Mouse (Mus musculus) hindbrain, embryonic 16.5 days (tissue): Measurements from ENCODE around the gene Btbd35f26. TPM values are rescaled to one million over a fixed set of nuclear protein-coding genes. Genes with fewer than 3 reads are reported as not detected.
"Not testable (repeated sequence)": the region's sequence is repeated elsewhere in the genome, so short reads cannot be mapped to it uniquely, and the experiment has no call there.

Experiments
- ATAC-seq: fragments of 200-750 bp; cut with Nextera tagmentation; 2 replicates; pipeline ENCODE4 v1.8.0; 2017; ENCODE audit warnings: moderate TSS enrichment, moderate library complexity
- H3K27ac ChIP-seq: fragments of 300-500 bp; sonication (generic); 2 replicates; pipeline ENCODE4 v1.5.1; 2014; ENCODE audit warnings: low read depth, mild to moderate bottlenecking, control low read depth, low read length, moderate library complexity
- H3K27me3 ChIP-seq: fragments of 300-500 bp; sonication (generic); replicated peaks from 2 replicates; pipeline ENCODE4 v1.6.1; 2014; ENCODE audit warnings: low read length; ENCODE audit not compliant: control insufficient read depth, insufficient read depth
- H3K36me3 ChIP-seq: fragments of 300-500 bp; sonication (generic); 2 replicates; pipeline ENCODE4 v1.6.1; 2014; ENCODE audit warnings: mild to moderate bottlenecking, low read length, moderate library complexity, mixed read lengths; ENCODE audit not compliant: control insufficient read depth, insufficient read depth
- H3K4me1 ChIP-seq: fragments of 300-500 bp; sonication (generic); 2 replicates; pipeline ENCODE4 v1.6.1; 2014; ENCODE audit warnings: low read depth, low read length; ENCODE audit not compliant: control insufficient read depth, insufficient read depth
- H3K4me2 ChIP-seq: fragments of 300-500 bp; sonication (generic); 2 replicates; pipeline ENCODE4 v1.6.1; 2014; ENCODE audit warnings: mild to moderate bottlenecking, low read length, control low read depth, moderate library complexity
- H3K4me3 ChIP-seq: fragments of 300-500 bp; sonication (generic); 2 replicates; pipeline ENCODE4 v1.5.1; 2014; ENCODE audit warnings: mild to moderate bottlenecking, low read length, control low read depth, moderate library complexity
- H3K9ac ChIP-seq: fragments of 300-500 bp; sonication (generic); 2 replicates; pipeline ENCODE4 v1.6.1; 2014; ENCODE audit warnings: low read depth, mild to moderate bottlenecking, control low read depth, low read length, moderate library complexity
- H3K9me3 ChIP-seq: fragments of 300-500 bp; sonication (generic); 2 replicates; pipeline ENCODE4 v1.6.1; 2014; ENCODE audit warnings: mild to moderate bottlenecking, low read length, moderate library complexity; ENCODE audit not compliant: control insufficient read depth
- WGBS: fragments of 180-500 bp; shearing (Covaris S2); extraction: QIAGEN DNeasy Blood & Tissue Kit; methylation state at CpG from one replicate; pipeline ENCODE4 v1.1.7; 2014; 5-methylcytosine and 5-hydroxymethylcytosine counted together
- polyA plus RNA-seq: library from polyadenylated mRNA; unstranded; fragments of >200 nt; fragmentation: Nextera tagmentation; extraction: Ambion mirVana; gene quantifications from 2 replicates; pipeline ENCODE4 v1.2.1, GENCODE M21; 2015

The Btbd35f26 gene
- polyA plus RNA-seq = not detected in 2 replicates

DNA sequence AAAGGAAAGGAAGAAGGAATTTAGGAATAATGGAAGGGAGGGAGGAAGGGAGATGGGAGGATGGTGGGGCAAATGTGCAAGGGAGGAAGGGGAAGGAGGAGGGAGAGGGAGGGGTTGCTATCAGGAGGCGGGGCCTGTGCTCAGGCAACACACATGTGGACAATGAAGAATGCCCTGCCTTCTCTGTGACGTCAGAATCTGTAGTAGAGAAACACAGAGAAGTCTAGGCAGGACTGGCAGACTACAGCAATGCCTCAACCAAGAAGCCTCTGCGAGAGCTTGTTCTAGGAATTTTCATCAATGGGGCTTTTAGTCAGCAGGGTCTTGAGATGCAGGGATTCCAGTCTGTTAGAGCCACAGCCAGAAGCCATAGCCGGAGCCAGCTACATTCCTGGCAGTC is at the start of gene Btbd35f26:
TSS of gene Btbd35f26 (plus strand) at position 301 of the 400 bp plus-strand sequence.
- H3K27me3 ChIP-seq, H3K27ac ChIP-seq, H3K4me1 ChIP-seq, H3K36me3 ChIP-seq, H3K4me3 ChIP-seq, H3K9ac ChIP-seq, ATAC-seq, H3K4me2 ChIP-seq, H3K9me3 ChIP-seq: not testable (repeated sequence)
- no CpG with 5 or more reads among the region's 4 CpGs for WGBS

- 91% methylated on average over 2 of the region's 4 CpGs for WGBS
- not testable (repeated sequence) for H3K9ac ChIP-seq, H3K4me3 ChIP-seq, ATAC-seq, H3K4me1 ChIP-seq, H3K27me3 ChIP-seq, H3K36me3 ChIP-seq, H3K9me3 ChIP-seq, H3K4me2 ChIP-seq, H3K27ac ChIP-seq
These were observed 5.7 kb downstream of the Btbd35f26 start for GRCm38 (mm10) chrX:31341924-31342323.

DNA sequence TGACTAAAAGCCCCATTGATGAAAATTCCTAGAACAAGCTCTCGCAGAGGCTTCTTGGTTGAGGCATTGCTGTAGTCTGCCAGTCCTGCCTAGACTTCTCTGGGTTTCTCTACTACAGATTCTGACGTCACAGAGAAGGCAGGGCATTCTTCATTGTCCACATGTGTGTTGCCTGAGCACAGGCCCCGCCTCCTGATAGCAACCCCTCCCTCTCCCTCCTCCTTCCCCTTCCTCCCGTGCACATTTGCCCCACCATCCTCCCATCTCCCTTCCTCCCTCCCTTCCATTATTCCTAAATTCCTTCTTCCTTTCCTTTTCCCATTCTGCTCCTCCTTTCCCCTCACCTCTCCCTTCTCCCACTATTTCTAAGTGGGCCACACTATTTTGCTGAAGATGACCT is 47.6 kb downstream of the Btbd35f26 start, which contains the start of gene Btbd35f19:
TSS of gene Btbd35f19 (minus strand) at position 101 of the 400 bp plus-strand sequence.
- H3K4me1 ChIP-seq, H3K9me3 ChIP-seq, H3K27ac ChIP-seq, H3K36me3 ChIP-seq, H3K4me3 ChIP-seq, H3K27me3 ChIP-seq, ATAC-seq, H3K4me2 ChIP-seq, H3K9ac ChIP-seq: not testable (repeated sequence)
- no CpG with 5 or more reads among the region's 4 CpGs for WGBS

Other genes starting within 250 kb of the Btbd35f26 start
- gene Btbd35f29, start 218.8 kb upstream of the Btbd35f26 start, polyA plus RNA-seq = not detected in 2 replicates
- not detected in 2 replicates for gene Spin2f, start 82.6 kb upstream of the Btbd35f26 start, polyA plus RNA-seq
- not detected in 2 replicates for gene Btbd35f19, start 47.5 kb downstream of the Btbd35f26 start, polyA plus RNA-seq
- gene Gm21883, start 237.8 kb downstream of the Btbd35f26 start, polyA plus RNA-seq = not detected in 2 replicates